Mouse (Mus musculus): ENCODE measurements around the gene Fbxo21. TPM values are rescaled to one million over a fixed set of nuclear protein-coding genes. Genes with fewer than 3 reads are reported as not detected.

Gene Fbxo21
- polyA plus RNA-seq, 1 experiment from 2014 or later: 64.3 TPM

DNA sequence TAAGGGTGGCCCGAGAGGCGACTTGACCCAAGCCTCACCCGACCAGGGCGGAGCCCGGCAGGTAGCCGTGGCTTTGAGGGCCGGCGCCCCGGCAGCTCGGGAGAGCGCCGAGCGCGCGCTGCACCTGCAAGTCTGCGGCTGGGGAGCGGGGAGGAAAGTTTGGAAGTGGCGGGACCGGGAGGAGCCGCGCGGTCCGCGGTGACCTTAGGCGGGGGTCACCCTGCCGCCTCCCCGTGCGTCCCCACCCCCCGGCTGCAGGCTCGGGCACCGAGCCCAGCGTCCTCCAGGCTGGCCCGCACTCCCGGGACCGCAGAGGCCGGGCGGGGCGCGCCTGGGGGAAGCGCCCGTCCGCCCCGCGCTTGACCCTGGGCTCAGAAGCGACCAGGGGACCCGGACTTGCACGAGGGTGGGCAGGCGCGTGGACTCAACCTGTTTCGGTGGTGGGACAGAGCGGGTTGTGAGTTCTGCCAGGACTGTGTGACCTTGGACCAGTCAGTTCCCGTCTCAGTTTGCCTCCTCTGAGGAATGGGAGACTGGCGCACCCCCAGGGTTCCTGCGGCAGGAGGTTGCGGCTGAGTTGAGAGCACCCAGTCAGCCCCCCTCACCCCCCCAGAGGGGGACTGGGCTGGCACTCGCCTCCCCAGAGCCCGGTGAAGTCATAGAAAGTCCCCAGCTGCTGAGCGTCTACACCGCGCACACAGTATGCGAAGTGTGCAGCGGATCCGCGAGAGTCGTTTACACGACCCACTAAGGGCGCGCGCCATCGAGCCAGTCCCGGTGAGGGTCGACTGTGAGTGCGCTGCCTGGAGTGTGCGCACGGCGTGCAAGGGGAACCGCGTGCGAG, 51.9 kb downstream of the Fbxo21 start:
- ATAC-seq (ENCODE audit: insufficient read depth) (peak; percentile 2; the same call in 1 of the 2 replicates), DNase-seq (peak; percentile 13)
- peaks cover 3% of the 10 kb centered on the region; the same call in 1 of the 2 replicates for H3K4me1 ChIP-seq (ENCODE audit: insufficient read depth)
- peak overlapping the region; percentile 99 for H3K4me2 ChIP-seq
- H3K9me3 ChIP-seq (ENCODE audit: low read depth, low read length): no peaks in the 10 kb centered on the region
- 1% methylated on average over 75 of the region's 79 CpGs for WGBS
- peaks cover 51% of the 10 kb centered on the region for H3K27me3 ChIP-seq (ENCODE audit: insufficient read depth, low read length)
- no peaks in the 10 kb centered on the region for H3K36me3 ChIP-seq (ENCODE audit: insufficient read depth)
- H3K27ac ChIP-seq (ENCODE audit: low read depth): no peak overlapping the region
- H3K4me3 ChIP-seq (ENCODE audit: low read depth, low read length): peak overlapping the region; percentile 61
- no peak for TF ChIP-seq CTCF (IDR thresholded peaks at IDR 0.05; ENCODE audit: low read depth)
- peak overlapping the region; percentile 49 for H3K9ac ChIP-seq

DNA sequence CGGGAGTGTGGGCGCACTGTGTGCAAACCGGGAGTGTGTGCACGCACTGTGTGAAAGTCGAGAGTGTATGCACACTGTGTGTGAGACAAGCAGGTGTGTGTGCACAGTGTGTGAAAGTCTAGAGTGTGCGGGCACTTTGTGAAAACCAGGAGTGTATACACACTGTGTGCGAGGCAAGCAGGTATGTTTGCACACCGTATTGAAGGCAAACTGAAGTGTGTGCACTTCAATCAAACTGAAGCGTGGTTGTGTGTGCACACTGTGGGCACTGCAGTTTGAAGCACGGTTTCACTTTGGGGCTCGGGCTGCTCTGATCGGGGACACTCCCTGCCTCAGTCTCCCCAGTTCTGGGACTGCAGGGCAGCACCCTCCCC, 52.5 kb downstream of the Fbxo21 start:
- DNase-seq: peak; percentile 29
- Histone ChIP-seq H3K27me3 (ENCODE audit: insufficient read depth, low read length) (peaks cover 51% of the 10 kb centered on the region), H3K9ac (no peak overlapping the region), H3K9me3 (ENCODE audit: low read depth, low read length) (no peaks in the 10 kb centered on the region), H3K27ac (ENCODE audit: low read depth) (no peak overlapping the region), H3K4me3 (ENCODE audit: low read depth, low read length) (peak overlapping the region; percentile 61), H3K4me1 (ENCODE audit: insufficient read depth) (peaks cover 3% of the 10 kb centered on the region; the same call in 1 of the 2 replicates), H3K36me3 (ENCODE audit: insufficient read depth) (no peaks in the 10 kb centered on the region), H3K4me2 (peak overlapping the region; percentile 99)
- WGBS: 7% methylated on average over 12 of the region's 12 CpGs
- TF ChIP-seq CTCF (IDR thresholded peaks at IDR 0.05; ENCODE audit: low read depth): no peak
- ATAC-seq (ENCODE audit: insufficient read depth): peak; percentile 69

DNA sequence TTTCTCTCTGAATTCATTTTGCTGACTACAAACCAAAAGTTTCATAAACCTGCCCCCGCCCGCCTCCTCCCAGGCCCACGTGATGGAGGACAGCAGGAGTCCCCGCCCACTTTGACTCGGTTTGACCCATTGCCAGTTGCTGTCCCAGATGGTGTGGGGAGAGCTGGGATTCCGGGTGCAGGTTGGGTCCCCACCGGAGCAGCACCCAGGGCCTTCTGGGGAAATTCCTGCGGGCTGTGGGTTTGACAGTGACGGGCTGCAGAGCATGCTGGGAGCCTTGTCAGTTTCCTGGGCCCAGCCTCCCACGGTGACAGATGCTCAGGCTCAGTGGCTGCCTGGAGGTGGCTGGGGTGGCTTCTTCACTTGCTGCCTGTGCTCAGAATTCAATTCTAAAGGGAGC, 52.9 kb downstream of the Fbxo21 start:
- TF ChIP-seq CTCF (IDR thresholded peaks at IDR 0.05; ENCODE audit: low read depth): no peak
- Histone ChIP-seq H3K9me3 (ENCODE audit: low read depth, low read length) (no peaks in the 10 kb centered on the region), H3K36me3 (ENCODE audit: insufficient read depth) (no peaks in the 10 kb centered on the region), H3K4me3 (ENCODE audit: low read depth, low read length) (peak overlapping the region; percentile 61), H3K27me3 (ENCODE audit: insufficient read depth, low read length) (peaks cover 51% of the 10 kb centered on the region), H3K9ac (no peak overlapping the region), H3K4me2 (peak overlapping the region; percentile 99), H3K4me1 (ENCODE audit: insufficient read depth) (peaks cover 3% of the 10 kb centered on the region; the same call in 1 of the 2 replicates), H3K27ac (ENCODE audit: low read depth) (no peak overlapping the region)
- ATAC-seq (ENCODE audit: insufficient read depth) (no peak), DNase-seq (peak; percentile 35)
- under 1% methylated on average over 10 of the region's 10 CpGs for WGBS

DNA sequence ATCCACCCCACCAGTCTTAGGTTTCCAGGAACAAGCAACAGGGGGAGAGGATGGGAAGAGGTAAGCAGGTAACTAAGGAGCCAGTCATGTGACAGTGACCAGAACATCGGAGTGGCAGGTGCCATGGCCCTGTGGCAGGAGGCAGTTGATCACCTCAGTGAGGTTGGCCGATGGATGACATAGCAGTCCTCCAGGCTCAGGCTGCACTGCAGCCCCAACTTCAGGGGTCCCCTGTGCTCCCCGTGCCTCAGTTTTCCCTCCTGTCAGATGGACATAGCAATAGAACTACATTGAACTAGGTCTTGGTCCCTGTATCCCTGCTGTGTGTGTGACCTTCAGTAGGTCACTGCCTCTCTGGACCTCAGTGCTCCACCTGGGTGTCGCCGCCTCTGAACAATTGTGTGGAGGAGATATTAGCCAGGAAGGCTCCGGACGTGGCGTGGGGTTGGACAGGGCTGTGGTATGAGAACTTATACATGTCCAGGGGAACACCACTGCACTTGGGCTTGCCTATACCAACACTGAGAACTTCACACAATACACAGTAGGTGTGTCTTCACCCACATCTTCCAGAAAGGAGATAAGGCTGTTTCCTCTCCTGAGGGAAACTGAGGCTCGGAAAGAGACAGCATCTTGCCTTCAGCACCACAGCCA, 53.6 kb downstream of the Fbxo21 start:
- H3K9me3 ChIP-seq (ENCODE audit: low read depth, low read length): no peaks in the 10 kb centered on the region
- peaks cover 3% of the 10 kb centered on the region; the same call in 1 of the 2 replicates for H3K4me1 ChIP-seq (ENCODE audit: insufficient read depth)
- H3K9ac ChIP-seq: no peak overlapping the region
- no peak overlapping the region for H3K4me3 ChIP-seq (ENCODE audit: low read depth, low read length)
- H3K27ac ChIP-seq (ENCODE audit: low read depth): no peak overlapping the region
- peaks cover 51% of the 10 kb centered on the region for H3K27me3 ChIP-seq (ENCODE audit: insufficient read depth, low read length)
- DNase-seq (no peak), ATAC-seq (ENCODE audit: insufficient read depth) (no peak)
- no peak overlapping the region for H3K4me2 ChIP-seq
- WGBS: 85% methylated on average over 9 of the region's 9 CpGs
- TF ChIP-seq CTCF (IDR thresholded peaks at IDR 0.05; ENCODE audit: low read depth): no peak
- no peaks in the 10 kb centered on the region for H3K36me3 ChIP-seq (ENCODE audit: insufficient read depth)

DNA sequence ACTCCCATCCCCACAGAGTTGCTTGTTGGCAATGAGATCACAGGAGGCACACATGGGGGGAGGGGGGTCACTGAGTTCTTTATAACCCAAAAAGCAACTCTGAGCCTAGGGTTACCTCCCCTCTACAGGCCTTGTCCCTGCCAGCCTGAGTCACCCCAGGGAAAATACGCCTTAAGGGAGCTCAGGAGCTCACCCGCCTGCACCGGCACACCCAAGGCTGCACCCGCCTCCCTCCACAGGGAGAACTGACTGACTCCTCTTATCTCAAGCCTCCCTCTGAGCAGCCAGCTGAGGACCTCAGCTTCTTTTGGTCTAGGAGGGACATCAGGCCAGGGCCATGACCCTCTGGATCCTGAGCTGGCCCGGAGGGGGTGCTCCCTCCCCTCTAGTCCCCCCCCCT, 54.5 kb downstream of the Fbxo21 start:
- Histone ChIP-seq H3K4me3 (ENCODE audit: low read depth, low read length) (no peak overlapping the region), H3K9ac (no peak overlapping the region), H3K27me3 (ENCODE audit: insufficient read depth, low read length) (peaks cover 45% of the 10 kb centered on the region), H3K36me3 (ENCODE audit: insufficient read depth) (no peaks in the 10 kb centered on the region), H3K4me2 (no peak overlapping the region), H3K27ac (ENCODE audit: low read depth) (no peak overlapping the region), H3K4me1 (ENCODE audit: insufficient read depth) (peaks cover 3% of the 10 kb centered on the region; the same call in 1 of the 2 replicates), H3K9me3 (ENCODE audit: low read depth, low read length) (no peaks in the 10 kb centered on the region)
- no peak for TF ChIP-seq CTCF (IDR thresholded peaks at IDR 0.05; ENCODE audit: low read depth)
- no peak for DNase-seq
- 35% methylated on average over 5 of the region's 5 CpGs for WGBS
- ATAC-seq (ENCODE audit: insufficient read depth): no peak; the same call in 1 of the 2 replicates

DNA sequence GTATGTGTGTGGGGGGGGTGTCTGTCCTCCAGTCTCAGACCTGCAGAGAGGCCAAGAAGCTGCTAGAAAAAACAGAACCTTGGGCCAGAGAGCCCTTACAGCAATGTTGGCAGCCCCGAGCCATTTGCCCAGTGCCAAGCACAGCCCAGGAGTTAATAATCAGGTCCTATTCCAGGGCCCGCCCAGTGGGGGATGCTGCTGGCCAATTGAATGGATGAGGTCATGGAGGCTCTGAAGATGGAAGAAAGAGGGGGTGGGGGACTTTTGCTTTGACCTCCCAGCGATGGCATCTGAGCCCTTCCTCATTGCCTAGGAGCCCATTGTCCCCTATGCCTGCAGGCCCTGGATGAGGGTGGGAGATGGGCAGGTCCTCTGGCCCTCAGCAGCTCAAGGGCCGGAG, 55.0 kb downstream of the Fbxo21 start:
- WGBS: 49% methylated on average over 4 of the region's 4 CpGs
- no peak for DNase-seq
- peaks cover 40% of the 10 kb centered on the region for H3K27me3 ChIP-seq (ENCODE audit: insufficient read depth, low read length)

DNA sequence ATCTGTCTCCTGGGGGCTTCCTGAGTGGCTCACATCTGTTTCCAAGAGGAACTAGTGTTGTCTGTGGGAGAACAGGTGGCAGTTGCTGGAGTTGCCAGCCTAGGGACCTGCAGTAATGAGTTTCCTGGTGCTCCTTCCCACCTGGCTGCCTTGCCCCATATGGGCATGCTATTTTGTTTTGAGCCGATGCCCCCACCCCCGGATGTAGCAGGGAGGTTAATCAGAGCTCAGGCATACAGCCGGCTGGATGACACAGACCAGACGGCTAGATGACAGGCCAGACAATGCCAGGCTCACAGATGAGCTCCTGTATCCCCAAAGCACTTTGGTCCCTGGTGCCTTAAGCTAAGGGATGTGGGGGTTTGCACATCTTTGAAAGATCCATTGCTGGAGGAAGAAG, 56.8 kb downstream of the Fbxo21 start:
- H3K4me1 ChIP-seq (ENCODE audit: insufficient read depth): no peaks in the 10 kb centered on the region; the same call in 1 of the 2 replicates
- TF ChIP-seq CTCF (IDR thresholded peaks at IDR 0.05; ENCODE audit: low read depth): no peak
- ATAC-seq (ENCODE audit: insufficient read depth) (no peak), DNase-seq (no peak)
- WGBS: 51% methylated on average over 4 of the region's 4 CpGs
- H3K4me3 ChIP-seq (ENCODE audit: low read depth, low read length): no peak overlapping the region
- no peak overlapping the region for H3K27ac ChIP-seq (ENCODE audit: low read depth)
- peaks cover 22% of the 10 kb centered on the region for H3K27me3 ChIP-seq (ENCODE audit: insufficient read depth, low read length)
- no peak overlapping the region for H3K4me2 ChIP-seq
- H3K36me3 ChIP-seq (ENCODE audit: insufficient read depth): no peaks in the 10 kb centered on the region
- no peak overlapping the region for H3K9ac ChIP-seq
- H3K9me3 ChIP-seq (ENCODE audit: low read depth, low read length): no peaks in the 10 kb centered on the region

More for the DNA sequence above, 55.0 kb downstream of the Fbxo21 start:
- H3K9ac ChIP-seq: no peak overlapping the region
- peaks cover 3% of the 10 kb centered on the region; the same call in 1 of the 2 replicates for H3K4me1 ChIP-seq (ENCODE audit: insufficient read depth)
- H3K4me2 ChIP-seq: no peak overlapping the region
- no peaks in the 10 kb centered on the region for H3K9me3 ChIP-seq (ENCODE audit: low read depth, low read length)
- H3K36me3 ChIP-seq (ENCODE audit: insufficient read depth): no peaks in the 10 kb centered on the region
- H3K27ac ChIP-seq (ENCODE audit: low read depth): no peak overlapping the region
- no peak for ATAC-seq (ENCODE audit: insufficient read depth)
- no peak for TF ChIP-seq CTCF (IDR thresholded peaks at IDR 0.05; ENCODE audit: low read depth)
- H3K4me3 ChIP-seq (ENCODE audit: low read depth, low read length): no peak overlapping the region

Data from lung, embryonic 14.5 days (tissue).